Mouse (Mus musculus) hindbrain, postnatal 0 days (tissue): ENCODE results near the gene B4galt4. TPM values are rescaled to one million over a fixed set of nuclear protein-coding genes. Genes with fewer than 3 reads are reported as not detected.

Experiments used
- ATAC-seq: fragments of 200-750 bp; cut with Nextera tagmentation; 2 replicates; pipeline ENCODE4 v1.8.0; 2017; ENCODE audit warnings: mild to moderate bottlenecking, moderate TSS enrichment, moderate library complexity
- DNase-seq: peaks from one replicate; pipeline ENCODE4 v3.0.0-alpha.2; 2015; ENCODE audit warnings: low spot score
- H3K27ac ChIP-seq: fragments of 300-500 bp; sonication (generic); 2 replicates; pipeline ENCODE4 v1.5.1; 2014; ENCODE audit warnings: mild to moderate bottlenecking
- H3K27me3 ChIP-seq: fragments of 300-500 bp; sonication (generic); 2 replicates; pipeline ENCODE4 v1.6.1; 2014; ENCODE audit warnings: low read length, mixed read lengths; ENCODE audit not compliant: insufficient read depth
- H3K36me3 ChIP-seq: fragments of 300-500 bp; sonication (generic); 2 replicates; pipeline ENCODE4 v1.6.1; 2014; ENCODE audit warnings: low read length, mixed read lengths; ENCODE audit not compliant: insufficient read depth
- H3K4me1 ChIP-seq: fragments of 300-500 bp; sonication (generic); 2 replicates; pipeline ENCODE4 v1.6.1; 2014; ENCODE audit warnings: antibody characterized with exemption, low read length, mixed read lengths; ENCODE audit not compliant: insufficient read depth
- H3K4me2 ChIP-seq: fragments of 300-500 bp; sonication (generic); 2 replicates; pipeline ENCODE4 v1.6.1; 2014; ENCODE audit warnings: low read depth, mild to moderate bottlenecking, low read length, moderate library complexity, mixed read lengths
- H3K4me3 ChIP-seq: fragments of 300-500 bp; sonication (generic); 2 replicates; pipeline ENCODE4 v1.5.1; 2014; ENCODE audit warnings: low read length
- H3K9ac ChIP-seq: fragments of 300-500 bp; sonication (generic); replicated peaks from 2 replicates; pipeline ENCODE4 v1.6.1; 2014; ENCODE audit warnings: mild to moderate bottlenecking, low read length, moderate library complexity, mixed read lengths
- H3K9me3 ChIP-seq: fragments of 300-500 bp; sonication (generic); 2 replicates; pipeline ENCODE4 v1.6.1; 2016; ENCODE audit warnings: low read length, mixed read lengths
- CTCF ChIP-seq: IDR thresholded peaks from 2 replicates; pipeline ENCODE4 v1.5.1; 2016; ENCODE audit warnings: antibody characterized with exemption, control low read depth, low read depth
- WGBS: fragments of 180-500 bp; shearing (Covaris S2); extraction: QIAGEN DNeasy Blood & Tissue Kit; methylation state at CpG from one replicate; pipeline ENCODE4 v1.1.7; 2014; 5-methylcytosine and 5-hydroxymethylcytosine counted together
- polyA plus RNA-seq: library from polyadenylated mRNA; unstranded; fragments of >200 nt; fragmentation: Nextera tagmentation; extraction: Ambion mirVana; gene quantifications from 2 replicates; pipeline ENCODE4 v1.2.1, GENCODE M21; 2015
- total RNA-seq: library from RNA; depleted of rRNA; stranded (reverse); fragments of >200 nt; gene quantifications from 2 replicates; pipeline ENCODE4 v1.2.3, GENCODE M21; 2014

B4galt4 gene
- total and polyA plus RNA-seq, 2 experiments from 2014 or later = 25.8 to 30.2 TPM

GRCm38 (mm10) chr16:38728576-38729132 lies 13.4 kb upstream of the B4galt4 start:
- WGBS = 93% methylated on average over 15 of the region's 15 CpGs
- Histone ChIP-seq H3K9ac (no peak overlapping the region), H3K4me2 (no peak overlapping the region), H3K9me3 (no peaks in the 10 kb centered on the region), H3K4me3 (no peak overlapping the region), H3K36me3 (no peaks in the 10 kb centered on the region), H3K27ac (no peak overlapping the region), H3K27me3 (no peaks in the 10 kb centered on the region), H3K4me1 (no peaks in the 10 kb centered on the region)
- no peak for TF ChIP-seq CTCF
- DNase-seq (no peak), ATAC-seq (no peak)

- no peaks in the 10 kb centered on the region for H3K36me3 ChIP-seq
- 80% methylated on average over 6 of the region's 6 CpGs for WGBS
These were observed 12.9 kb upstream of the B4galt4 start for GRCm38 (mm10) chr16:38729139-38729538.

GRCm38 (mm10) chr16:38729610-38730288 lies 12.3 kb upstream of the B4galt4 start:
- Histone ChIP-seq H3K27ac (no peak overlapping the region), H3K36me3 (no peaks in the 10 kb centered on the region), H3K9ac (no peak overlapping the region), H3K4me1 (no peaks in the 10 kb centered on the region), H3K27me3 (no peaks in the 10 kb centered on the region), H3K9me3 (no peaks in the 10 kb centered on the region), H3K4me3 (no peak overlapping the region), H3K4me2 (peak overlapping the region; percentile 10; the same call in 1 of the 2 replicates)
- ATAC-seq (peak; percentile 84), DNase-seq (peak; percentile 86)
- TF ChIP-seq CTCF = peak; percentile 88
- WGBS = 58% methylated on average over 15 of the region's 15 CpGs

More at GRCm38 (mm10) chr16:38729139-38729538, 12.9 kb upstream of the B4galt4 start:
- no peaks in the 10 kb centered on the region for H3K9me3 ChIP-seq
- H3K4me2 ChIP-seq = no peak overlapping the region
- ATAC-seq (no peak), DNase-seq (no peak)
- H3K9ac ChIP-seq = no peak overlapping the region
- H3K4me3 ChIP-seq = no peak overlapping the region
- H3K4me1 ChIP-seq = no peaks in the 10 kb centered on the region
- no peaks in the 10 kb centered on the region for H3K27me3 ChIP-seq
- no peak for TF ChIP-seq CTCF
- H3K27ac ChIP-seq = no peak overlapping the region

DNA sequence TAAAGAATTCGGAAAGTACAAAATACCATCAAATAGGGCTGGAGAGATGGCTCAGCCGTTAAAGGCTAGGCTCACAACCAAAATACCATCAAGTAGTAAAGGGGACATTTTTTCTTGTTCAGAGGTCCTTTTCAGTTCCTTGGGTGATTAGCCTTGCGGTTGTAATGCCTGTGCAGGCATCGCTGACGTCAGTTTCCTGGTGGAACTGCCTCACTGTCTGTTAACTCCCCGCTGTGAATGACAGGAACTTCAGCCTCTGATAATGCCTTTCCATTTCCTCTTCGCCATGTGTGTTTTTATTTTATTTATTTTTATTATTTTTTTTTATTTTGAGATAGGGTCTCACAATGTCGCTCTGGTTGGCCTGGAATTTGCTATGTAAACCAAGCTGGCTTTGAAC lies 11.1 kb upstream of the B4galt4 start:
- no peaks in the 10 kb centered on the region for H3K27me3 ChIP-seq
- no peak overlapping the region for H3K4me3 ChIP-seq
- TF ChIP-seq CTCF = no peak
- H3K9me3 ChIP-seq = no peaks in the 10 kb centered on the region
- no peaks in the 10 kb centered on the region for H3K4me1 ChIP-seq
- no peak overlapping the region for H3K4me2 ChIP-seq
- ATAC-seq (no peak), DNase-seq (no peak)
- no peaks in the 10 kb centered on the region for H3K36me3 ChIP-seq
- no peak overlapping the region for H3K27ac ChIP-seq
- WGBS = 65% methylated on average over 8 of the region's 8 CpGs
- H3K9ac ChIP-seq = no peak overlapping the region

- WGBS = 82% methylated on average over 13 of the region's 13 CpGs
- Histone ChIP-seq H3K4me3 (peak overlapping the region; percentile 88), H3K27ac (0 out of 2 replicates have a peak overlapping the region, but pooled peaks have one; percentile 79), H3K36me3 (no peaks in the 10 kb centered on the region), H3K9ac (no peak overlapping the region), H3K27me3 (no peaks in the 10 kb centered on the region), H3K9me3 (no peaks in the 10 kb centered on the region), H3K4me2 (peak overlapping the region; percentile 89), H3K4me1 (no peaks in the 10 kb centered on the region)
- no peak for DNase-seq
- no peak for TF ChIP-seq CTCF
- no peak for ATAC-seq
These were observed 710 bp upstream of the B4galt4 start for GRCm38 (mm10) chr16:38741204-38741903.

- peak; percentile 42 for DNase-seq
These were observed 631 bp downstream of the B4galt4 start for GRCm38 (mm10) chr16:38742659-38743131.

More at GRCm38 (mm10) chr16:38742659-38743131, 631 bp downstream of the B4galt4 start:
- Histone ChIP-seq H3K9ac (peak overlapping the region; percentile 74), H3K4me2 (peak overlapping the region; percentile 89), H3K27ac (peak overlapping the region; percentile 79; the same call in 1 of the 2 replicates), H3K9me3 (no peaks in the 10 kb centered on the region), H3K4me3 (peak overlapping the region; percentile 88), H3K4me1 (no peaks in the 10 kb centered on the region), H3K36me3 (no peaks in the 10 kb centered on the region), H3K27me3 (no peaks in the 10 kb centered on the region)
- no peak for TF ChIP-seq CTCF
- peak; percentile 70 for ATAC-seq
- under 1% methylated on average over 13 of the region's 13 CpGs for WGBS
